ENCODE assay signal across 12 mouse cellular contexts in genomic region chr11:34865181-34865580, GRCm38 (mm10). TPM values are rescaled to one million over a fixed set of nuclear protein-coding genes. Genes with fewer than 3 reads are reported as not detected.
DNase-seq lines count a peak whose midpoint lies in the region; ATAC-seq lines count a peak whose summit lies in the region.
"Had no signal": no experiment of that assay in that cellular context is flagged by ENCODE, and none has a peak within 500 bp of the region (broad histone marks: within the 10 kb centered on the region; RNA-seq: fewer than 3 reads in every experiment).

No protein-coding gene starts in this region.

- H3K4me2 ChIP-seq in hindbrain, embryonic 11.5 days (replicated peaks; ENCODE audit: low read depth, low read length): no peak overlapping the region
- H3K4me2 ChIP-seq: limb, embryonic 12.5 days had no signal

- no peak for ATAC-seq in hindbrain, embryonic 11.5 days (ENCODE audit: low FRiP score)
- ATAC-seq in megakaryocyte-erythroid progenitor cell, adult 5-6 weeks (replicated peaks; ENCODE audit: low FRiP score, low TSS enrichment, poor library complexity, severe bottlenecking): no peak
- ATAC-seq: CD4-positive, CD25-positive, alpha-beta regulatory T cell, adult 4 months; hindbrain, postnatal 0 days had no signal

- H3K4me1 ChIP-seq in hindbrain, embryonic 11.5 days (replicated peaks; ENCODE audit: control insufficient read depth, insufficient read depth, low read length): no peaks in the 10 kb centered on the region
- H3K4me1 ChIP-seq: limb, embryonic 12.5 days had no signal

- no peak overlapping the region for H3K9ac ChIP-seq in hindbrain, embryonic 11.5 days (ENCODE audit: low read depth, low read length)
- H3K9ac ChIP-seq: limb, embryonic 12.5 days had no signal

- H3K9me3 ChIP-seq in hindbrain, embryonic 11.5 days (ENCODE audit: control insufficient read depth, low read length): no peaks in the 10 kb centered on the region

- H3K36me3 ChIP-seq in hindbrain, embryonic 11.5 days (ENCODE audit: control insufficient read depth, insufficient read depth, low read length): no peaks in the 10 kb centered on the region
- H3K36me3 ChIP-seq: limb, embryonic 12.5 days had no signal

- WGBS in hindbrain, embryonic 11.5 days: 85% methylated on average over 14 of the region's 14 CpGs

- H3K4me3 ChIP-seq in hindbrain, embryonic 11.5 days (ENCODE audit: low read depth, low read length): no peak overlapping the region
- H3K4me3 ChIP-seq: limb, embryonic 12.5 days had no signal

- H3K27me3 ChIP-seq in hindbrain, embryonic 11.5 days (ENCODE audit: control insufficient read depth, insufficient read depth, low read length): no peaks in the 10 kb centered on the region
- H3K27me3 ChIP-seq: limb, embryonic 12.5 days had no signal

- no peak overlapping the region for H3K27ac ChIP-seq in hindbrain, embryonic 11.5 days (ENCODE audit: low read depth, low read length)
- H3K27ac ChIP-seq: hindbrain, postnatal 0 days; limb, embryonic 12.5 days had no signal

- DNase-seq in heart, adult 11 months: peak; percentile 97
- DNase-seq in heart, postnatal 4 days: no peak
- peak; percentile 65 for DNase-seq in NIH3T3 (ENCODE audit: low read depth)
- peak; percentile 37 to 43 for DNase-seq in frontal cortex, postnatal 14 days (ENCODE audit: low spot score in 2 of 2)
- peak; percentile 55 to 56 for DNase-seq in lung, adult 18-20 months
- DNase-seq in hindbrain, embryonic 11.5 days (ENCODE audit: low spot score): no peak
- DNase-seq in testis, postnatal 14 days (ENCODE audit: low spot score): no peak
- DNase-seq: cerebellum, adult 9-10 months had no signal

RNA-seq across cellular contexts. Expression of gene Spdl1, which starts 31.7 kb away (rescaled TPM):
- 10 to 100 TPM; 10.7 to 13.0 TPM for total RNA-seq in heart, postnatal 4 days (2021)
- polyA plus RNA-seq in hindbrain, embryonic 11.5 days (2014; fragmentation: Nextera tagmentation; extraction: Ambion mirVana): 27.7 and 28.5 TPM in 2 replicates
- total RNA-seq in megakaryocyte-erythroid progenitor cell, adult 5-6 weeks (2014; fragmentation: Nextera tagmentation): 19.2 and 28.0 TPM in 2 replicates
- total RNA-seq in megakaryocyte-erythroid progenitor cell, adult 5-6 weeks (2017): 36.4 and 44.1 TPM in 2 replicates

Comparison
In these comparisons a context has a peak if more than half of its experiments do, and no peak if none do; other contexts are left out.
1. DNase-seq: peak in heart, adult 11 months (single experiment), NIH3T3 (single experiment), frontal cortex, postnatal 14 days (2 of 2) and lung, adult 18-20 months (2 of 2); none in heart, postnatal 4 days (single experiment), hindbrain, embryonic 11.5 days (single experiment) and testis, postnatal 14 days (single experiment).